ENCODE assay signal across 22 mouse cellular contexts in genomic region chr5:33565886-33566285, GRCm38 (mm10).
DNase-seq lines count a peak whose midpoint lies in the region; ATAC-seq lines count a peak whose summit lies in the region.
"Had no signal": no experiment of that assay in that cellular context is flagged by ENCODE, and none has a peak within 500 bp of the region (broad histone marks: within the 10 kb centered on the region; RNA-seq: fewer than 3 reads in every experiment).

No protein-coding gene starts in this region.

- H3K4me3 ChIP-seq in intestine, embryonic 15.5 days (replicated peaks) = no peak overlapping the region
- H3K4me3 ChIP-seq: embryonic facial prominence, embryonic 15.5 days; forebrain, embryonic 15.5 days; heart, embryonic 10.5 days; hindbrain, embryonic 10.5 days had no signal

- no peak overlapping the region for H3K27ac ChIP-seq in intestine, embryonic 15.5 days
- H3K27ac ChIP-seq: embryonic facial prominence, embryonic 15.5 days; forebrain, embryonic 15.5 days; heart, embryonic 10.5 days; hindbrain, embryonic 10.5 days; hindbrain, embryonic 14.5 days had no signal

- H3K4me2 ChIP-seq in intestine, embryonic 15.5 days (replicated peaks) = no peak overlapping the region
- H3K4me2 ChIP-seq: embryonic facial prominence, embryonic 15.5 days; forebrain, embryonic 15.5 days; hindbrain, embryonic 14.5 days had no signal

- no peaks in the 10 kb centered on the region for H3K4me1 ChIP-seq in intestine, embryonic 15.5 days (replicated peaks)
- H3K4me1 ChIP-seq: embryonic facial prominence, embryonic 15.5 days; forebrain, embryonic 15.5 days; heart, embryonic 10.5 days had no signal

- no peaks in the 10 kb centered on the region for H3K27me3 ChIP-seq in intestine, embryonic 15.5 days (replicated peaks)
- H3K27me3 ChIP-seq: embryonic facial prominence, embryonic 15.5 days; forebrain, embryonic 15.5 days had no signal

- H3K9ac ChIP-seq in intestine, embryonic 15.5 days = no peak overlapping the region
- H3K9ac ChIP-seq: embryonic facial prominence, embryonic 15.5 days; forebrain, embryonic 15.5 days; hindbrain, embryonic 14.5 days had no signal

- peak; percentile 25 for DNase-seq in gastrocnemius, adult 18-20 months (ENCODE audit: low spot score)
- DNase-seq in gastrocnemius, postnatal 25 days = no peak
- DNase-seq in lung, postnatal 10 days = peak; percentile 20
- no peak for DNase-seq in lung, postnatal 4 days
- DNase-seq in urinary bladder, postnatal 4 days (ENCODE audit: low spot score in 2 of 2) = no peak
- DNase-seq: adrenal gland, adult 2 months; cerebellum, adult 11 months; cerebellum, adult 8-10 months; cerebellum, postnatal 14 days; embryo, embryonic 11 days; gastrocnemius, postnatal 36 days; heart, adult 18-20 months; heart, postnatal 14 days had no signal

- 0 out of 2 replicates have a peak, but pooled peaks have one; percentile 33 for ATAC-seq in erythroblast, adult 5-6 weeks (replicated peaks; ENCODE audit: low FRiP score, poor library complexity, severe bottlenecking)
- no peak for ATAC-seq in intestine, embryonic 15.5 days
- ATAC-seq: forebrain, embryonic 15.5 days; intestine, embryonic 16.5 days had no signal

- 82% methylated on average over 4 of the region's 4 CpGs for WGBS in intestine, embryonic 15.5 days

- H3K36me3 ChIP-seq in intestine, embryonic 15.5 days = no peaks in the 10 kb centered on the region
- H3K36me3 ChIP-seq: embryonic facial prominence, embryonic 15.5 days; forebrain, embryonic 15.5 days; G1E; heart, embryonic 10.5 days; hindbrain, embryonic 10.5 days had no signal

- H3K9me3 ChIP-seq in intestine, embryonic 15.5 days = no peaks in the 10 kb centered on the region
- H3K9me3 ChIP-seq: embryonic facial prominence, embryonic 15.5 days; forebrain, embryonic 15.5 days; G1E; heart, embryonic 10.5 days; hindbrain, embryonic 10.5 days had no signal

Comparison
In these comparisons a context has a peak if more than half of its experiments do, and no peak if none do; other contexts are left out.
1. DNase-seq: peak in gastrocnemius, adult 18-20 months (single experiment) and lung, postnatal 10 days (single experiment); none in gastrocnemius, postnatal 25 days (single experiment), lung, postnatal 4 days (0 of 2) and urinary bladder, postnatal 4 days (0 of 2).